Mouse (Mus musculus): ENCODE data around the gene Camsap2. TPM values are rescaled to one million over a fixed set of nuclear protein-coding genes. Genes with fewer than 3 reads are reported as not detected.

Camsap2 gene
- polyA plus RNA-seq, 1 experiment = 0.96 TPM

DNA sequence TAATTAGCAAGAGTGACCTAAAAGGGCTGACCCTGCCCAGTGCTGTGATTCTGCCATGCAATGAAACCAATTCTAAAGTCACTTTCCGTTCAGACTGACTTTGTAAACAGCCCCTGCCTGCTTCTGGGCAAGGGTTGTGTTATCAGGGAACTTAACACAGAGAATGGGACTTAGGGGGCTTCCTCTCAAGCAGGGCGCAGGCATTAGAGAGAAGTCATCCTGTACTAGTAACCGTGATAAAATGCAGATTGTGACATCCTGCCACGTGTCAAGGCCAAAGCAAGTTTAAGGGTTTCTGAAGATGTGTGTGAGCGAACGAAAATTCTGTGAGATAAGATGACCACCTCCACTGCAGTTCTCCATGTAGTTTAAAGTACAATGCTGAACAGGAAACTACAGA is 79.8 kb downstream of the Camsap2 start:
- Histone ChIP-seq H3K27me3 (replicated peaks) (peaks cover 49% of the 10 kb centered on the region), H3K4me3 (replicated peaks) (no peak overlapping the region), H3K9me3 (no peaks in the 10 kb centered on the region), H3K4me1 (no peaks in the 10 kb centered on the region), H3K36me3 (replicated peaks; ENCODE audit: low read length) (no peaks in the 10 kb centered on the region)
- TF ChIP-seq FLI1 (IDR thresholded peaks at IDR 0.05; ENCODE audit: low read length) (no peak), GATA1 (IDR thresholded peaks at IDR 0.05; ENCODE audit: borderline replicate concordance, low read length) (no peak)

DNA sequence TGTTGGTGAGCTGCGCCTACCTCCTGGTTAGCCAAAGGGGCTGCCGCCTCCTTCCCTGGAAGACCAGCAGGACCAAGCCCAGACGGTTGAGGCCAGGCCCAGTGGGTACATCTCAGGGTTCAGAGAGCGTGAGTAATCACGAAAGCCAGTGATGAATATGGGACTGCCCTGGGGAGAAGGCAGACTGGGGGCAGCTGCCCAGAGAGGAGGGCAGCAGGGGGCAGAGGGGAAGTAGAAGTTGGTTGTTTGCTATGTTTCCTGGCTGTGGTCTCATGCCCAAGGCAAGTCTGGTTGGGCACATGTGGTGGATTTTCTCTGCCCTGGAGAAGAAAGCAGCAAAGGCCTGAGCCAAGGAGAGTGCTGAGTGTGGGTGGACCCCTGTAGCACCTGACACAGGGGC is 82.5 kb downstream of the Camsap2 start:
- Histone ChIP-seq H3K36me3 (replicated peaks; ENCODE audit: low read length) (no peaks in the 10 kb centered on the region), H3K4me3 (replicated peaks) (no peak overlapping the region), H3K4me1 (peaks cover 11% of the 10 kb centered on the region), H3K9me3 (no peaks in the 10 kb centered on the region), H3K27me3 (replicated peaks) (peaks cover 74% of the 10 kb centered on the region)
- TF ChIP-seq FLI1 (IDR thresholded peaks at IDR 0.05; ENCODE audit: low read length) = no peak
- no peak for TF ChIP-seq GATA1 (IDR thresholded peaks at IDR 0.05; ENCODE audit: borderline replicate concordance, low read length)

DNA sequence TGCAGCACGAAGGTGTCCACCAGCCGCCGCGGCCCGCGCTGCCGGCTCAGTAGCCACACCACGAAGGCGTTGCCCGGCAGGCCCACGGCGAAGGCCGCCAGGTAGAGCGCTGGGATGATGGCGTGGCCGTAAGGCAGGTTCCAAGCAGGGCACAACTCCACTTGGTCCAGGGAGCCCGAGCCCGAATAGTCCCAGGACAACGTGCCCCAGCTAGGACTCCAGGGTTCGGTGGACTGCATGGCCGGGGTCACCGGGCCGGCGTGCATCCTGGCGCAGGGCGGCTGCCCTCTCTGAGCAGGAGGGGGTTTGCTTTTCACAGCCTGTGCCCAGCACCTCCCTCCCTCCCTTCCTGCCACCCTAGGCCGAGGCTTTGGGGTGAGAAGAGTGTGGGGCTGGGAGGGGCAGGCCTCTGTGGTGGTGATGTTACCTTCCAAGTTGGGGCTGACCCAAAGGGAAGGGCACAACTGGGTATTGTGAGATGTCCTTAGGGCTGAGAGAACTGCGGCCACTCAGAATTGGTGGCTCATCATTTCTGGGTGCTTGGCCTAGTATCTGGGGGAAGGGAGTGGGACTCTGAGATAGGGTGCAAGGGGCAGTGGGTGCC is 85.2 kb downstream of the Camsap2 start, which contains the start of gene Gpr25:
Gene Gpr25, minus strand, starts transcription at position 239 of the 604 bp plus-strand sequence.
- H3K4me1 ChIP-seq = peaks cover 11% of the 10 kb centered on the region
- H3K4me3 ChIP-seq (replicated peaks) = peak within 1 kb of the TSS; percentile 80
- H3K9me3 ChIP-seq = no peaks in the 10 kb centered on the region
- no peak for TF ChIP-seq FLI1 (IDR thresholded peaks at IDR 0.05; ENCODE audit: low read length)
- TF ChIP-seq GATA1 (IDR thresholded peaks at IDR 0.05; ENCODE audit: borderline replicate concordance, low read length) = no peak
- peaks cover 86% of the 10 kb centered on the region for H3K27me3 ChIP-seq (replicated peaks)
- H3K36me3 ChIP-seq (replicated peaks; ENCODE audit: low read length) = no peaks in the 10 kb centered on the region

DNA sequence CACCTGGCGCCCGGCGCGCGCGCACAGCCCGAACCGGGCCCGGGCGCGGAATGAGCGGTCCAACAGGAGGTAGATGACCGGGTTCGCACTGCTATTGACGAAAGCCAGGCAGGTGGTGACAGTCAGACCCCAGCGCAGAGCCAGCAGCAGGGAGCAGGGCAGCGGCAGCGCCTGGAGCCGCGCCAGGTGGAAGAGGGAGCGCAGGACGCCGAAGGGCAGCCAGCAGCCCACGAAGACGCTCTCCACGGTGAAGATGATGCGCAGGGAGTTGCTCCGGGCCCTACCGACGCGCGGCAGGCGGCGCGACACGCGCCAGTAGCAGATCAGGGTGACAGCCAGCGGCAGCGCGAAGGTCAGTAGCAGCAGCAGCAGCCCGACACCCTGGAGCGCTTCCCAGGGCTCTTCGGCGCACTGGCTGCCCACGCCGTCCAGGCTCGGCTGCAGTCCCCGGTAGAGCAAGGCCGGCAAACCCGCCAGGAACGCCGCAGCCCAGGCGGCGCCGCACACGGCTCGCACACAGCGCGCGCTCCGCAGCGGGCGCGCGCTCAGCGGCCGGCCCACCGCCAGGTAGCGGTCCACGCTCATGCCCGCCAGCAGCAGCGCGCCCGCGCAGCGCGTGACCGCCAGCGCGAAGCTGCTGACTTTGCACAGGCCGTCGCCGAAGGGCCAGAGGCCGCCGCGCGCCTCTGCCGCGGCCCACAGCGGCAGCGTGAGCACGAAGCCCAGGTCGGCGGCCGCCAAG is 85.8 kb downstream of the Camsap2 start:
- no peaks in the 10 kb centered on the region for H3K9me3 ChIP-seq
- TF ChIP-seq FLI1 (IDR thresholded peaks at IDR 0.05; ENCODE audit: low read length) (no peak), GATA1 (IDR thresholded peaks at IDR 0.05; ENCODE audit: borderline replicate concordance, low read length) (no peak)
- peak overlapping the region; percentile 80 for H3K4me3 ChIP-seq (replicated peaks)
- H3K36me3 ChIP-seq (replicated peaks; ENCODE audit: low read length) = no peaks in the 10 kb centered on the region
- peaks cover 86% of the 10 kb centered on the region for H3K27me3 ChIP-seq (replicated peaks)
- H3K4me1 ChIP-seq = peaks cover 16% of the 10 kb centered on the region

DNA sequence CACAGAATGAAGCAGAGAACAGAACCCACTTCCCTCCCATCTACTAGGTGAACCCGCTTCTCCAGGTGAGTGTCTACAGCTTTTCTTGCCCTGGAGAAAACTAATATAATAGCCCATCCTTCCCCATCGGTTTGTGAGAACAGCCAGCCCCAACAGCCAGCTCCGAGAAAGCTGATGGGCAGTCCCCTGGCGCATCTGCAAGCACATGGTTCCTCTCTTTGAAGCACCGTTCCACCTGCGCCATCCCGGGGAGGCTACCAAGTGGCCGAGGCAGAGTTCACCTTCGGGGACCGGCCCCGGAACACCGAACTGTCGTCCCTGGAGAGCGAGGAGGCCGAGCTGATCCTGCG is 86.4 kb downstream of the Camsap2 start:
- Histone ChIP-seq H3K4me1 (peaks cover 20% of the 10 kb centered on the region), H3K9me3 (no peaks in the 10 kb centered on the region), H3K36me3 (replicated peaks; ENCODE audit: low read length) (no peaks in the 10 kb centered on the region), H3K27me3 (replicated peaks) (peaks cover 91% of the 10 kb centered on the region), H3K4me3 (replicated peaks) (no peak overlapping the region)
- no peak for TF ChIP-seq GATA1 (IDR thresholded peaks at IDR 0.05; ENCODE audit: borderline replicate concordance, low read length)
- no peak for TF ChIP-seq FLI1 (IDR thresholded peaks at IDR 0.05; ENCODE audit: low read length)

DNA sequence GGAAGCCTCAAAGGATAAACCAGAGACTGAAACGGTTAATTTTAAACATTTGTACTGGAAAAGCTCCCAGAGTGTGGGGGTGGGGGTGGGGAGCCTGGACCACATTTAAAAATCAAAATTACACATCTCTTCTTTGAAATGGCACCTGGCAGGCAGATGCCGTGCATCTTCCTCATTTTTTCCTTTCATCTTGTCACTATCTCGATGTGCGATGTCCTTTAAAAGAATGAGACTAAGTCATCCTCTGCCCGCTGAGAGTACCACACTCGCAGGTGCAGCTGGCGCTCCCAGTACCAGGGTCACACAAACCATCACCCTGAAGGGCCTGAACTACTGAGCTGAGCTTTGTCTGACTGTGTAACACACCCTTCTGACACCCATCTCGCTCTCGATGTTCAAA is 87.4 kb downstream of the Camsap2 start:
- peaks cover 20% of the 10 kb centered on the region for H3K4me1 ChIP-seq
- TF ChIP-seq GATA1 (IDR thresholded peaks at IDR 0.05; ENCODE audit: borderline replicate concordance, low read length) (no peak), FLI1 (IDR thresholded peaks at IDR 0.05; ENCODE audit: low read length) (no peak)
- peaks cover 87% of the 10 kb centered on the region for H3K27me3 ChIP-seq (replicated peaks)

DNA sequence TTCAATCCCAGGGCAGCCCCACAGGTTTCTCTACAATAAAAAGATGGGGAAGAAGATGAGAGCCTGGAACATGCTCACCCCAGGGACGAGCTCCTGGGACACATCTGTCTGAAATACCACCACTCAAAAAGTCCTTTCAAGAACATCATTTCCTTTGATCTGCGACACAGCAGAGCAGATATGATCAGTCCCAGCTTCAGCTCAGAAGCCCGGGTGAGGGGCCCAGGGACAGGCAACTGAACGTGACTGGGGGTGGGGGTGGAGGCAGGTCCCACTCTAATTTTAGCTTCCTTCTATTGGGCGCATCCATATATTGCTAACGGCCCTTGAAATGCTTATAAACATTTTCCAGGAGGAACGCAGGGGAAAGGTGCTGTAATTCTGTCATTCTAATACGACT is 90.2 kb downstream of the Camsap2 start:
- peaks cover 72% of the 10 kb centered on the region for H3K27me3 ChIP-seq (replicated peaks)
- H3K9me3 ChIP-seq = no peaks in the 10 kb centered on the region
- no peak overlapping the region for H3K4me3 ChIP-seq (replicated peaks)
- H3K4me1 ChIP-seq = peaks cover 19% of the 10 kb centered on the region
- TF ChIP-seq GATA1 (IDR thresholded peaks at IDR 0.05; ENCODE audit: borderline replicate concordance, low read length) (no peak), FLI1 (IDR thresholded peaks at IDR 0.05; ENCODE audit: low read length) (no peak)
- no peaks in the 10 kb centered on the region for H3K36me3 ChIP-seq (replicated peaks; ENCODE audit: low read length)

More for the DNA sequence above, 87.4 kb downstream of the Camsap2 start:
- no peak overlapping the region for H3K4me3 ChIP-seq (replicated peaks)
- H3K9me3 ChIP-seq = no peaks in the 10 kb centered on the region
- H3K36me3 ChIP-seq (replicated peaks; ENCODE audit: low read length) = no peaks in the 10 kb centered on the region

DNA sequence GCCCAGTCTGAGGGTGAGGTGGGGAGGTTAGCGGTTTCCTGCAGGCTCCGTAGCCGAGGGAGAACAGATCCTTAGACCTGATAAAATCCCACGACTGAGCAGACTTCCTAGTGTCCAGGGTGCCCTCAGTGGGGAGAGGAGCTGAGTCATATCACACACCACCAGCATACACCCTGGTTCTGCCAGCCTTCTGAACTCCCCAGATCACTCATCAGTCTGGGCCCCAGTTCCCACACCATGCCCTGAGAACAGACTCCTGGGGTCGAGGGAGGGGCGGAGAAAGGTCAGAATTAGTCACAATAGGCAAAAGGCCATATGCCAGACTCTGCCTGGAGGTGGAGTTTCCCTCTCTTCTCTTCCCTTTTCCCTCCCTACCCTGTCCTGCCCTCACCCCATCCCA is 90.7 kb downstream of the Camsap2 start:
- peaks cover 71% of the 10 kb centered on the region for H3K27me3 ChIP-seq (replicated peaks)
- no peaks in the 10 kb centered on the region for H3K36me3 ChIP-seq (replicated peaks; ENCODE audit: low read length)
- no peak overlapping the region for H3K4me3 ChIP-seq (replicated peaks)
- TF ChIP-seq GATA1 (IDR thresholded peaks at IDR 0.05; ENCODE audit: borderline replicate concordance, low read length) = no peak
- TF ChIP-seq FLI1 (IDR thresholded peaks at IDR 0.05; ENCODE audit: low read length) = no peak
- H3K4me1 ChIP-seq = peaks cover 14% of the 10 kb centered on the region
- H3K9me3 ChIP-seq = no peaks in the 10 kb centered on the region

DNA sequence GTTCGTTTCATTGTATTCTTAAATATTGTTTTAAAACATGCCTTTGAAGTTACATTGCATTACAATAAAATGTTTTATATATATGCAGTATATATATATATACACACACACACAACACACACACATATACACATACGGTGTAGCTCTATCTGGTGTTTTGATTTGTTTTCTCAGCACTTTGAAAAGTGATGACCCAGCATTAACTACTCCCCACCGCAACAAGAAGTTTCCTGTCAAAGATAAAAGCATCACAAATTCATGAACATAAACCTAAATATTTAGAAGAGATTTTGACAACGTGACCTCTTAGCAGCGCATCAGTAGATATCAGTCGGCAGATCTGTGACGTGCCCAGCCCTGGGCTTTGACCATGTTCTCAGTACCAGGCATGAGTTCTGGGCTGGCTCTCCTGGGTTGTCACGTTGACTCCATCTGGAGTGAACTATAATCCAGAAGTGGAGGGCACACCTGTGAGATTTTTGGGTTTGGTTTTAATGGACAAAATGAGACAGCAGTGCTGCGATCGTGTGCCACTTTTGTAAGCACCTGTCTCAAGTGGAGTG is 91.3 kb downstream of the Camsap2 start:
- TF ChIP-seq FLI1 (IDR thresholded peaks at IDR 0.05; ENCODE audit: low read length) (no peak), GATA1 (IDR thresholded peaks at IDR 0.05; ENCODE audit: borderline replicate concordance, low read length) (no peak)
- Histone ChIP-seq H3K4me3 (replicated peaks) (no peak overlapping the region), H3K4me1 (peaks cover 9% of the 10 kb centered on the region), H3K27me3 (replicated peaks) (peaks cover 71% of the 10 kb centered on the region), H3K36me3 (replicated peaks; ENCODE audit: low read length) (no peaks in the 10 kb centered on the region), H3K9me3 (no peaks in the 10 kb centered on the region)

DNA sequence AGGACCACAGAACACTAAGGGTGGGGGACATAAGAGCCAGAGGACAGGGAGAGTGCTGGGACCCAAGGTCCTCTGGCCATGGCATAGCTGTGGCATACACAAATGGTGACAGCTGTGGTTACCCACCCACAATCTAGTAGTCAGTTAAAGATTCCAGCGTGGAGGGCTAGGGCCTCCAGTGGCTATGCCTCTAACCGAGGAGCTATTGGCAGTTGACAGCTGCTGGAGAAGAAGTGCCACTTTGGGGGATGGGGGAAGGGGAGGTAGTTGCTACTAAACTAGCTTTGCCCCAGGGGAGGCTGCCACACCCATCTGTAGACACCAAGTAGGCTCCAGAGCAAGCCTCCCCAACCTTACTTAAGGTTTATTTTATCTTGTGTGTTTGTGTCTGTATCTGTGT is 92.4 kb downstream of the Camsap2 start:
- H3K4me3 ChIP-seq (replicated peaks) = no peak overlapping the region
- H3K9me3 ChIP-seq = no peaks in the 10 kb centered on the region
- peaks cover 67% of the 10 kb centered on the region for H3K27me3 ChIP-seq (replicated peaks)
- TF ChIP-seq FLI1 (IDR thresholded peaks at IDR 0.05; ENCODE audit: low read length) (no peak), GATA1 (IDR thresholded peaks at IDR 0.05; ENCODE audit: borderline replicate concordance, low read length) (no peak)
- peaks cover 9% of the 10 kb centered on the region for H3K4me1 ChIP-seq
- no peaks in the 10 kb centered on the region for H3K36me3 ChIP-seq (replicated peaks; ENCODE audit: low read length)

Measured in megakaryocyte, embryonic 14.5 days (primary cell).